Mouse (Mus musculus): ENCODE measurements at regions not wholly inside any gene's neighbourhood (a gene's known extent, or its start where the extent isn't known, plus 50 kb on each side); places are given as distances from the start of the nearest gene placed in this dataset.

GRCm38 (mm10) chr16:23690061-23690460, 169.4 kb upstream of the Masp1 start:
- no peak for DNase-seq (ENCODE audit: low spot score in 2 of 2)
- intact Hi-C loops (cut with DNase I) = no loop called here

- DNase-seq (ENCODE audit: low spot score in 2 of 2) = peak; percentile 23 to 72
- intact Hi-C loops (cut with DNase I) = no loop called here
Observed at GRCm38 (mm10) chr16:23686783-23687182, 166.2 kb upstream of the Masp1 start.

- intact Hi-C loops (cut with DNase I) = no loop called here
- no peak for DNase-seq (ENCODE audit: low spot score in 2 of 2)
Observed at GRCm38 (mm10) chr16:23680434-23680833, 159.8 kb upstream of the Masp1 start.

- intact Hi-C loops (cut with DNase I) = no loop called here
- no peak for DNase-seq (ENCODE audit: low spot score in 2 of 2)
Observed at GRCm38 (mm10) chr16:23672375-23672774, 151.8 kb upstream of the Masp1 start.

- no peak for DNase-seq (ENCODE audit: low spot score in 2 of 2)
- intact Hi-C loops (cut with DNase I) = no loop called here
Observed at GRCm38 (mm10) chr16:23670161-23670560, 149.5 kb upstream of the Masp1 start.

- no peak for DNase-seq (ENCODE audit: low spot score in 2 of 2)
- intact Hi-C loops (cut with DNase I) = no loop called here
Observed at GRCm38 (mm10) chr16:23669651-23670050, 149.0 kb upstream of the Masp1 start.

All from left cerebral cortex, postnatal 25 days (tissue).